Mouse (Mus musculus): ENCODE data around the gene Omp.

The Omp gene

DNA sequence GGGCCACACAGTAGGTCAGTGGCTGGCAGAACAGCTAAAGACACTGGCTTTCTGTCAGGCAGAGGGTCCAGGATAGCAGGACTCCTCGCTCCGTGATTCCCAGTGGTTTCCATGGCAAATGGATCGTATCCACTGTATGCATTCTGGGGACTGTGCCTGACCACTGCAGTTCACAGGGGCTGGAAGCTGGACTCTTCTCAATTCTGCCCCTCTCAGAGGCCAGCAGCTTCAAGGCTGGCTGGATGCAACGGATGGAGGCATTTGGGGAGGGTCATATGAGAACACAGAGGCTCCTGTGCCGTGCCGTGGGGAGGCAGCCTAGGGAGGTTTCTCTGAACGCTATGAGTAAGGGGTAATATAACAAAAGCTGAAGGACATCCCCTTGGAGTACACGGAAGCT, 3.1 kb downstream of the Omp start:
- in situ Hi-C loops (cut with MboI), result no loop called here

DNA sequence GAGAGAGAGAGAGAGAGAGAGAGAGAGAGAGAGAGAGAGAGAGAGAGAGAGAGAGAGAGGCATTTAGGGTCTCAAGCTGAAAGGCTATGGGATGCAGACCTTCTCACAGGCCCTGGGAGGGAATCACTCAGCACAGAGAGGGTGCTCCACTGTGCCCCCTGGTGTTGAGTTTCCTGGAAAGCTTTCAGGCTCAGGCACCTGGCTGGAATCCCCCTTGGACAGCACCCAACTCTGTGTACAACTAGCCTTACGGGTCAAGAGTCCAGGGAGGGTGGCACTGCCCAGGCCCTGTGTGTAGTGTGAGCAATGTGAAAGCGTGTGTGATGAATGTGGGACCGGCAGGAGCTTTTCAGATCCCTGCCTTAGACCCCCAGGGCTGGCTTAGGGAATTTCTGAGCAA, 4.1 kb downstream of the Omp start:
- in situ Hi-C loops (cut with MboI), result no loop called here

DNA sequence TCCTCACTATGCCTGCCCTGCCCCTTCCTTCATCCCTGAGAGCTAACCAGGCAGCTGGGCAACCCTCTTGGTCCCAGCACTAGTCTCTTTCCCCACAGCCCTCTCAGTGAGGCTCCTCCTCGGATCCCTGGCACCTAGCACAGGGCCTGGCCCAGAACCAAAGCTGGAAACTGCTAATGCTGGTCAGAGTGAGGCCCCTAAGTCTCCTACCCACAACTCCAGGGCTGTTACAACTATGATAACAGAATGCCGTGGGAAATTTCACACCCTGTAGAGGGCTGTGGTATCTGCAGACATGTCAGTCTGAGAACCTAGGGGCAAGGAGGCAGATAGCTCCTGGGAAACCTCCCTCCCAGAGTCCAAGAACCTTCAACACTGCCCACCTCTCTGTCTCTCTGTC, 4.7 kb downstream of the Omp start:
- in situ Hi-C loops (cut with MboI), result no loop called here

DNA sequence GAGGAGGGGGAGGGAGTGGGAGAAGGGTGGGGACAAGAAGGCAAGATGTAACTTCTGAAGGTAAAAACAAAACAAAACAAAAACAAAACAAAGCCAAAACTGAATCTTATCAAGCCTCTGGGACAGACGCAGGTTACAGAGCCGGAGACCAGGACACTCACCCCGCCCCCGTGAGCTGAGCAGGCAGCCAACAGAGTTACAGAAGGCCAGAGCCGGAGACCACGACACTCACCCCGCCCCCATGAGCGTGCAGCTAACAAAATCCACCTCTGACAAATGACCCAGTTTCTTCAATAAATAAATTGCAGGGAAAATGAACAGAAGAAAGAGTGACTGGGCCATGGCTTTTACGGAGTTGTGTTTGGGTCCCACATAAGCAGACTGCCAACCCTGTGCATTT, 6.1 kb downstream of the Omp start:
- in situ Hi-C loops (cut with MboI), result loop anchor here (10.0 kb wide), 1 partner anchor 56 kb away; the partner anchor contains the start of gene B3gnt6

DNA sequence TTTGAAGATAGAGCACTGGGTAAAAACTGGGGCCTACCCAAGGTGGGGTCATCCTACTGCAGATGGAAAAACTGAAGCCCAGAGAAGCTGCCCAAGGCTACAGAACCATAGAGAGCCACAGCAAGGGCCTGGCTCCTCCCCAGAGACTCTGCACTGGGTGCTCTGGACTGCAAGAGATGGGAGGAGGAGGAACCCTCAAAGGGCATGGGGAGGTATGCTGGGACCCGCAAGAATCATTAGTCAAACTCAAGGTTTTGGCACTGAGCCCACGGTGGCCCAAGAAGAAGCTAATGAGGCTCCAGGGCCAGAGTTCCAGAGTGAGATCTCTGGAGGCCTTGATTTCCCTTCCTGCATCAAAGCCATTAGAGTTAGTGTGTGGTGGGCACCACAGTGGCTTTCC, 7.3 kb downstream of the Omp start:
- in situ Hi-C loops (cut with MboI), result loop anchor here (10.0 kb wide), 1 partner anchor 57 kb away; the partner anchor contains the start of gene B3gnt6

DNA sequence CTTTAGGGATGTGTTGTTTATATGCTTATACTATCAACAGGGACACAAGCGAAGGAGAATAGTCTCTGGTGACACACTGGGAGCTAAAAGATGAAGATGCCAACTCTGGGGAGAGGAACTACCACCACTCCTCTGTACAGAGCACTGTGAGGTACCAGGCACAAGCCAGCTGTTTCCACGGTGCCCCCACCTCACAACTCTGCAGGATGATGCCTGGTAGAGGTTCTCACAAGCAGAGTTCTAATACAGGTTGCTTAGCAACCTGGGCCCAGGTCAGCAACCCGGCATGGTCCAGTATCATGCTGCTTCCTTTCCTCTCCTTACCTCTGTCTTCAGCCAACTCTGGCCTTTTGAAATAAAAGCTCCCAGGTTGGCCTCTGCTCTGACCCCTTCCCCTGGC, 7.7 kb downstream of the Omp start:
- in situ Hi-C loops (cut with MboI), result loop anchor here (10.0 kb wide), 1 partner anchor 57 kb away; the partner anchor contains the start of gene B3gnt6

DNA sequence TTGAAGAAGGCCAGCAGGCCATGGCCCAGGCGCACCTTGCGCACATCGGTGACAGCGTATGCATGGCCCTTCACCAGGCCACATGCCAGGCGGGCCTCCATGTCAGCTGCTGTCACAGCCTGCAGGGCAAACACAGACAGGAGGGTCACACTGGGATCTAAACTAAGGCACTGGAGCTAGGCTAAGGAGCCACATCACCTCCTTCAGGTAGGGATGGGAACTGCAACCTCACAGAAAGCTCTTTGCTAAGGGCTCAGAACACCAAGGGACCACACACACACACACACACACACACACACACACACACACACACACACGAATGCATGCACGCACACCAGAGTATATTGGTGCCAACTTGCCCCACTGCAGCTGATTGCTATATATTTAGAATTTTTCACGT, 13.6 kb downstream of the Omp start:
- in situ Hi-C loops (cut with MboI), result loop anchor here (10.0 kb wide), 1 partner anchor 63 kb away; the partner anchor contains the start of gene B3gnt6

DNA sequence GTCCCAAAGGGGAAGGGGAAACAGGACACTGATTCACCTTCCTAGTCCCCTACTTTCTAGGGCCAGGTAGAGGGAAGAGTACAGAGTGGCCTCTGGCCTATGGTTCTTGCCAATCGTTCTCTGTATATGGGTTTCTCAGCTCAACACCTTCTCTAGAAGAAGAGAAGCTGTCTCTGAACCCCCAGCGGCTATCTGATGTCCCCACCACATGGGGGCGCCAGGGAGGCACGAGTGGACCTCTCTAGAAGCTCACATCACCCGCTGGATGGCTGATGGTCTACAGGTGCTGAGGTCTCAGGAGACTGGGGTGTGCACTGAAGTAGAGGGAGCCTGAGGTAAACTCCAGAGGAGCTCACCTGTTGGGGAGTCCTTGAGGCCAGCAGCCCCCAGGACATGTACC, 19.8 kb downstream of the Omp start:
- in situ Hi-C loops (cut with MboI), result no loop called here

DNA sequence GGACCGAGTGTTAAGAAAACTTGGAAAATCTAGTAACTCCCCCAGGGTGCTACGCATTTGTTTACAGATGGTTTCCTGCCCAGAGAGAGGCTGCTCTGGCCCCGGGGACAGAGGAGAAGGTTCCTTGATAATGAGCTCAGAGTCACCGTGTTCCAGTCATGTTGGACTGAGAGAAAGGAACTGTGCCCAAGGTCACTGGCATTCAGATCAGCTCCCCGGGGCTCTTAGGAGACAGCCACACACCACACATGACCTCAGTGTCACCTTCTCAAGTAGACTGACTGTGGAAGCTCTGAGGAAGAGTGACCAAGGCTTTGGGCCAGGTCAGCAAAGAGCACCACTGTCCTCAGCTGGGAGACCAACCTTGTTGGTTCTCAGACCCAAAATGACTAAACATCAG, 20.6 kb downstream of the Omp start:
- in situ Hi-C loops (cut with MboI), result loop anchor here (25.0 kb wide), 1 partner anchor 387 kb away; the partner anchor contains the start of gene Aqp11

DNA sequence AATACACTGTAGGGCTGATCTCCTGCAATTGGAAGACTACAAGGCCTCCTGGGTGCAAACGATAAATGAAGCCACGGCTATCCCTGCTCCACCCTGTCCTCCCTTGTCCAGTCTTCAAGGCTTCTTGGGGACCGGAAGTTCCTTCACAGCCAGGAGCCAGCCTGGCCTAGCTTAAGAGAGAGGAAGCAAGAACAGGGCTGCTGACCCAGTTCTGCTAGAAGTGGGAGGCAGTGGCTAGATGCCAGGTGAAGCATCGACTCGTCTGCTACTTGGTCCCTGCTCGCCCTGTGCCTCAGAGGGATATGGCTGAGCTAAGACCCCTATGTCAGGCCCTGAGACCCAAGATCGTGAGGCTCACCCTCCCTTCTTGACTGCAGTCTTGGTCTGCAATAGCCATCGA, 23.6 kb downstream of the Omp start:
- in situ Hi-C loops (cut with MboI), result loop anchor here (25.0 kb wide), 1 partner anchor 384 kb away; the partner anchor contains the start of gene Aqp11

DNA sequence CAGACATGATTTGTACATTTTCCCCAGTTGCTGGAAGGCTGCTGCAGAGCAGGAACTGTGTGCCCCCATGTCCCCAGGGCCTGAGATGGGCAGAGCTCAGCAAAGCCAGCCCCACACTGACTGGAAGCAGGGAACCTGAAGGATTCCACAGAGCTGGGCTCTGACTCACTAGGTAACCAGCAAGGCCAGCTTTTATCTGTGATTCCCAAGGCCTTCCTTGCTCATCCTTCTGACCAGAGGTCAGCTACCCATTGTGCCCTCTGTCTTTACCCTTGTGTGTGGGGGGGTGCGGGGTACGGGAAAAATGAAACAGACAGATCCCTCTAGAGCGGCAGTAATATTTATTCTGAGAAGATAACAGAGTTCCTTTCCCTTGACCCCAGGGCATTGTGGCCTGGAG, 24.1 kb downstream of the Omp start:
- in situ Hi-C loops (cut with MboI), result loop anchor here (25.0 kb wide), 1 partner anchor 384 kb away; the partner anchor contains the start of gene Aqp11

DNA sequence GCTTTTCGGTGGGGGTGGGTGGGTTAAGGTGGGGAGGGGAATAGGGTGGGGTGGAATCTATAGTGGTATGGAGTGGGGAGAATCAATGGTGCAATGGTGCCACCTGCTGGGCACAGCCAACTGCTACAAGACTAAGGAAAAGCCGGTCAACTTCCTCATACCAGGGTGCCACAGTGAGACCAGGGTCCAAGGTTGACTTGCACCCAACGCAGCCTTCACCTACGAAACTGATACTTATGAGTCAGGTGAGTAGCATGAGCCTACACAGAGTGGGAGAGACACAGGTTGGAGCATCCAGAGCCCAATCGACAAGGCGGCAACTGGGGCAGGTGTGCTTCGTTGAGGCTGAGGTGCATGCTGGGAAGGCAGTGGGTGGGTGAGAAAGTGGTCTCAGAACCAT, 25.0 kb downstream of the Omp start:
- in situ Hi-C loops (cut with MboI), result loop anchor here (25.0 kb wide), 1 partner anchor 383 kb away; the partner anchor contains the start of gene Aqp11

DNA sequence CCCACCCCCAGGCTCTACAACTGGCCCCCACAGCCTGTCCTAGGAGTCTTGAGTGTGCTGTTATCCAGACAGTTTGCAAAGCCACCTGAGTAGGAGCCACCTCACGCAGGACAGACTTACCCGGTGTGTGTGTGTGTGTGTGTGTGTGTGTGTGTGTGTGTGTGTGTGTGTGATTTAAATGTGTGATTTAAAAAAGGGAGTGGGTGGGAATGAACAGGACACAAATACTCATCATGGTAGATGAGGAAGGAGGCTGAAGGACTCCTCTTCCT, 25.4 kb downstream of the Omp start:
- in situ Hi-C loops (cut with MboI), result loop anchor here (5.0 to 25.0 kb wide), 2 partner anchors 48 to 383 kb away; partner anchors contain the start of gene Aqp11

DNA sequence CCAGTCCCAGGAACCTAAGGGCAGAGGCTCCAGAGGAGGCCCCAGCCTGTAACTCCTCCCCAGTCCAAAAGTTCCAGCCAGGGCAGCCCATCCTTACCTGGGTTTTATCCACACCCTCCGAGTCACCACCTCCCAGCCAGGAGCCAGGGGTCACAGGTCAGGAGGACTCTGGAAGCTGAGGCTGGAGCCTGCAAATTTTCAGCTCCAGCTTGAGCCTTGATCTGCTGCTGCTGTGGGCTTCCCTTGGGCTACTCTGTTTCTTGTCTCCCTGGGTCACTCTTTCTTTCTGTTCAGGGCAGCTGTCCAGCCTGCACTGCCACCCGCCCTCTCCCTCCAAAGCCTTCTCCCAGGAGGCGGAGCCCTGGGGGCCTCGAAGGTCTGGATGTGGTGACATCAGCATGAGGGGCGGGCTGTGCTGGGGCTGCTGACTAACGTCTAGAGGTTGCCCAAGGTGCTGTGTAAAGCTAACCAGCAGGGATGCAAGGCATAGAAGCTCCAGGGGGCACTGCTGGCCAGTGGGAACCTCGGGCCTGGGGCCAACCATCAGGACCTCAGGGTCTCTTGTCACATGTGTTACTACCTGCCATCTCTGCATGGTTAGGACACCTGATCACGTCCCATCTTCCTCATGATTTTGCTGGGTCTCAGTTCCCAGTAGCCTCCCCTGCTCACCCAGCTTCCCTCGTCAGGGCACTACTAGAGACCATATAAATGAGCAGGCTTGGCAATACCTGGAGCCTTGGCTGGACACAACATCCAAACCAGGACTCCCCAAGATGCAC, 25.9 kb downstream of the Omp start, which contains the start of gene Myo7a:
TSS of gene Myo7a (minus strand) at position 346 of the 782 bp plus-strand sequence.
- in situ Hi-C loops (cut with MboI), result loop anchor here (5.0 to 25.0 kb wide), 2 partner anchors 47 to 382 kb away; partner anchors contain the start of gene Aqp11

DNA sequence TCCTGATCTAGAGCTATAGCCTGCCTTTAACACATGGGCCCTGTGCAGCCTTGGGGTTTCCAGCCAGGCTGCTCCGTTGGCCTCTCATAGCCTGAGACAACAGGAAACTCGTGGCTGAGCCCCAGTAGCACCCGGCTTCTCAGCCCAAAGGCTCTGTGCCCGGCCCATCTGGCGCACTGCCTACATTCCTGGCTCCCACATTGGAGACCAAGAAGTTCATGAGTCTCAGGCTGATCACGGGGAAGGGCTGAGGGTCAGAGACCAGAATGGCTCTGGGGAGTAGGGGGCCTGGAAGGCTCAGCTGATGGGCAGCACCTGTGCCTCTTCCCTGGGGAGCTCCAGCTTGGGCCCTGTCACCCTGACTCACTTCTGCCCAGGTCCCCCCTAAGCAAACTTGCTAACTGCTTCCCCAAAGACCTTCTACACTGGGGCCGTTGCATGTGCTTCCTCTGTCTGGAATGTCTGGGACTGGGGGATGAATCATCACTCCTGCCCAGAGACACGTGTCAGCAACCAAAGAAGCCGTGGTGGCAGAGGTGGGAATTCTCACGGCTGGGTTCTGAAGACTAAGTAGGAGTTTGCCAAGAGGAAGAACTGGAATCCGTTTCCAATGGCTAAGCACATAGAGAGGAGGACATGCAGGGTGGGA, 28.2 kb downstream of the Omp start:
- in situ Hi-C loops (cut with MboI), result loop anchor here (5.0 to 25.0 kb wide), 2 partner anchors 45 to 380 kb away; partner anchors contain the start of gene Aqp11

DNA sequence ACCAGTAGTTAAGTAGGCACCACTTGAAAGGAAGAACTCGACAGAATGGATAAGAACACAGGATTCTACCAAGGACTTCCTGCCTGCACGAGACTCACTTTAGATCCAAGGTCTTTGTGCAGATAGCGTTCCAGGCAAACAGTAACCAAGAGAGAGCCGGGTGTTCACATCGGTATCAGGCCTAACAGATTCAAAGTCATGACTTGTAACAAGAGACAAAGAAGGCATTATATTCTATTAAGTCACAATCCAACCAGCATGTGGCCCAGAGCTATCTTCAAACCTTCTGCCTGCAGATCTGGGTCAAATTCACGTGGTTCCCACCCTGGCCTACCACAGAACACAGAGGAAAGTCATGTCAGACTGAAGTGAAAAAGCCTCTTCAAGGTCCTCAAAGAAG, 30.6 kb downstream of the Omp start:
- in situ Hi-C loops (cut with MboI), result loop anchor here (5.0 to 25.0 kb wide), 2 partner anchors 42 to 377 kb away; partner anchors contain the start of gene Aqp11

DNA sequence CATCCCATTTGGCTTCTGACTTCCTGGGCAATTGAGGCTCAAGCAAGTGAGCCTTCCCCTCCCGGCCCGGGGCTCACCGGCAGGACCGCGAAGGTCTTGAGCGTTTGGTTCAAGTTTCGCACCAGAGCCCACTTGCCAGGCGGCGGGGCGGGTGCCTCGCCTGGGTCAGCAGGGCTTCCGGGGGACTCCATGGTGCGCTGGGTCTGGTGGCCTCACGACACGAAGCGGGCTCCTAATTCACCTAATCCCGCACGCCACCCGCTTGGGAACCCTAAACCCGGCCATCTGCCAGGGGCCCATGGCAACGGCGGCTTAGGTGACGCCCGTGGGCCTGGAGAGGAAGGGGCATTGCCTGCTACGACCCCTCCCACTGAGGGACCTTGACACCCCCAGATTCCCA, 34.1 kb downstream of the Omp start:
- in situ Hi-C loops (cut with MboI), result loop anchor here (25.0 kb wide), 1 partner anchor 374 kb away; the partner anchor contains the start of gene Aqp11

DNA sequence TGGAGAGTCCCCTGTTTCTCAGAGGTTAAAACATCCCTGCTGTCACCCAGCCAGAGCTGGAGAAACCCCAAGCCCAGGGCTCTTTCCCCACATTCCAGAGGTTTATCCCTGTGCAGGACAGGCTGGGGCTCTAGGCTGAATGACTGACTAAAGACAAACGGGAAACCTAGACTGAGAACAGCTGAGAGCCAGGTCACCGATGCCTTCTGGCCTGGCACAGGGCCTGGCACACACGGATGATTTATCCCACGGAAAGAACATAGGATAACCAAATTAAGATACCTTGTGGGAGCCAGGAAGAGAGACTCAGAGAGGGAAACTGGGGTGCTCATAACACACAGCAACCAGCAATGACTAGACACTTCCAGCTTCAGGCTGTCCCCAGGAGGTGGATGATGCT, 35.5 kb downstream of the Omp start:
- in situ Hi-C loops (cut with MboI), result loop anchor here (25.0 kb wide), 1 partner anchor 372 kb away; the partner anchor contains the start of gene Aqp11

DNA sequence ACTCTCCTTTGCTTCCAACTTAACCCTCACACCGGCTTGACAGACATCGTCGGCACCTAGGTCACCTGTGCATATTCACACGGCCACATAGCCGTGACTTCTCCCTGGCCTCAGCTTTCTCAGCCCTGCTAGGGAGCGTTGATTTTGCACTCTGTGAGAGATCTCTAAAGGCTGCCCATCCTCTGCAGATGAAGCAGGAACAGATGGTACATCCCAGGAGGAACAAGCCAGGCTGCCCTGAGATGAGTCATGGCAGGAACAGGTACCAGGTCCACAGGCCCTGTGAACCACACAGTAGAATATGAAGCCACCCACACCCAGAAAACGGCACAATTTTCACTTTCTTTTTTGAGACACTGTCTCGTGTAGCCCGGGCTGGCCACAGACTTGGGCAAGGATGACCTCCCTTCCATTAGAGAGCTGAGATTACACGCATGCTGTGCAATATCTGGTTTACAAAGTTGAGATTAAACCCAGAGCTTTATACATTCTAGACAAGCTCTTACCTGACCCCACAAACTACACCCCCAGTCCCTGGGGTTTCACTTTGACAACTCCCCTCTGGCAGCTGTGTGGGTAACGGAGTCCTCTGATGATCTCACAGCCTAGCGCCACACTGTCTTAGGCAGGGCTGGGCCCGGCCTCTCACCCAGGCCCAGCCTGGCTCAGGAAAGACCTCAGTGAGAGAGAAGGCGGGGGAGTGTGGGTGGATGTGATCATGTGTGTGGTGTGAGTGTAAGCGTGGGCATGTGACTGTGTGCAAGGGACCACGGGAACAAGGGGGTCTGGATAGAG, 36.5 kb downstream of the Omp start:
- in situ Hi-C loops (cut with MboI), result loop anchor here (25.0 kb wide), 1 partner anchor 372 kb away; the partner anchor contains the start of gene Aqp11

DNA sequence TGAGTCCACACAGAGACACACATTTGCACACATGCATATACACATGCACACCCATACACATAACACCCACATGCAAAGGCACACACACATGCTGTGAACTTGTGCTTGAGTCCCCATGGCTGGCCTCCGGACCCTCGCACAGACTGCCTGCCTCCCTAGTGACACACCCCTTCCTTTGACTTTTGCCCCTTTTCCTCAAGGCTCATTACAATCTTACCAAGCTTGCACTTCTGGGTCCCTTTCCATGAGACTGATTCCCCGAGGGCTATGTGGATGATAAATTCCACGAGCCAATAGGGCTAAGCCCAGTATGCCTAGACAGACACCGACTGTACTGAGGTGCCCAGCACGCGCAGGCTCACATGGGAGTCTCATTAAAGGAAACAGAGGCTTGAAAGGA, 39.0 kb downstream of the Omp start:
- in situ Hi-C loops (cut with MboI), result loop anchor here (25.0 kb wide), 1 partner anchor 369 kb away; the partner anchor contains the start of gene Aqp11
